In the genomic region with DNA sequence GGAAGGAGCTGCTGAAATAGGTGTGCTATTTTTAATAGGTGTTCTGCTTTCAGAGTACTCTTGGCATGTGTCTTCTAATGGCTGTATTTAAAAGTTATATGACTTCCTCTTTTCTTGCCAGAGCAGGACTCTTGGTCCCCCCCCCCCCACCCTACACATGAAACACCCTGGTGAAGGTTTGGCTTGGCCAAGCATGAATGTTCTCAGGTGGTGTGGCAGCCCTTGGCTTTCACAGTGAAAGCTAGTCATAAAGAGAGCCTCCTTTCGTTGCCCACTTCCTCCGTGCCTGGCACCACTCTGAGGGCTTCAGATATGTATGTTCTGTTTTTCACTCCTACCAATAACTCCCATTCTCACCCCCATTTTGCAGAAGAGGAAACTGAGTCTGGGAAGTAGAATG, we compare ENCODE assay signal across 14 mouse cellular contexts. TPM values are rescaled to one million over a fixed set of nuclear protein-coding genes. Genes with fewer than 3 reads are reported as not detected.
DNase-seq lines count a peak whose midpoint lies in the region; ATAC-seq lines count a peak whose summit lies in the region.
"Had no signal": no experiment of that assay in that cellular context is flagged by ENCODE, and none has a peak within 500 bp of the region (broad histone marks: within the 10 kb centered on the region; RNA-seq: fewer than 3 reads in every experiment).

No protein-coding gene starts in this region.

- no peaks in the 10 kb centered on the region for H3K9me3 ChIP-seq in hindbrain, embryonic 14.5 days (ENCODE audit: control insufficient read depth, low read length)
- H3K9me3 ChIP-seq in hindbrain, embryonic 10.5 days = no peaks in the 10 kb centered on the region
- no peaks in the 10 kb centered on the region for H3K9me3 ChIP-seq in midbrain, embryonic 11.5 days (ENCODE audit: control insufficient read depth, low read length)
- no peaks in the 10 kb centered on the region for H3K9me3 ChIP-seq in midbrain, embryonic 16.5 days (replicated peaks; ENCODE audit: control insufficient read depth, low read length, poor library complexity, severe bottlenecking)

- H3K4me3 ChIP-seq in hindbrain, embryonic 14.5 days (replicated peaks; ENCODE audit: low read length) = no peak overlapping the region
- no peak overlapping the region for H3K4me3 ChIP-seq in hindbrain, embryonic 10.5 days
- 0 out of 2 replicates have a peak overlapping the region, but pooled peaks have one; percentile 0 for H3K4me3 ChIP-seq in midbrain, embryonic 11.5 days (ENCODE audit: low read depth, low read length)
- no peak overlapping the region for H3K4me3 ChIP-seq in midbrain, embryonic 16.5 days (ENCODE audit: low read depth, low read length)
- H3K4me3 ChIP-seq: erythroblast, embryonic 14.5 days; megakaryocyte, embryonic 14.5 days had no signal

- H3K4me1 ChIP-seq in hindbrain, embryonic 14.5 days (replicated peaks; ENCODE audit: control insufficient read depth, insufficient read depth, low read length) = peaks cover 24% of the 10 kb centered on the region; the same call in 1 of the 2 replicates
- H3K4me1 ChIP-seq in hindbrain, embryonic 10.5 days (replicated peaks) = peaks cover 47% of the 10 kb centered on the region
- H3K4me1 ChIP-seq in midbrain, embryonic 11.5 days (ENCODE audit: control insufficient read depth, insufficient read depth, low read length) = peaks cover 23% of the 10 kb centered on the region
- H3K4me1 ChIP-seq in midbrain, embryonic 16.5 days (ENCODE audit: control insufficient read depth, insufficient read depth, low read length) = peaks cover 12% of the 10 kb centered on the region

- peak overlapping the region; percentile 2; the same call in 1 of the 2 replicates for H3K4me2 ChIP-seq in hindbrain, embryonic 14.5 days (replicated peaks)
- H3K4me2 ChIP-seq in midbrain, embryonic 11.5 days = 0 out of 2 replicates have a peak overlapping the region, but pooled peaks have one; percentile 9
- H3K4me2 ChIP-seq in midbrain, embryonic 16.5 days (ENCODE audit: low read length) = no peak overlapping the region

- no peak overlapping the region for H3K9ac ChIP-seq in hindbrain, embryonic 14.5 days
- H3K9ac ChIP-seq in midbrain, embryonic 11.5 days (ENCODE audit: low read length) = no peak overlapping the region
- no peak overlapping the region for H3K9ac ChIP-seq in midbrain, embryonic 16.5 days (ENCODE audit: low read depth, low read length)
- H3K9ac ChIP-seq: liver, postnatal 0 days had no signal

- H3K27ac ChIP-seq in hindbrain, embryonic 14.5 days = no peak overlapping the region
- H3K27ac ChIP-seq in hindbrain, embryonic 10.5 days = no peak overlapping the region
- H3K27ac ChIP-seq in midbrain, embryonic 11.5 days (ENCODE audit: low read depth, low read length) = no peak overlapping the region
- H3K27ac ChIP-seq in midbrain, embryonic 16.5 days (ENCODE audit: low read length) = no peak overlapping the region

- peaks cover 33% of the 10 kb centered on the region for H3K27me3 ChIP-seq in hindbrain, embryonic 14.5 days (ENCODE audit: control insufficient read depth, insufficient read depth, low read length)
- peaks cover 60% of the 10 kb centered on the region for H3K27me3 ChIP-seq in hindbrain, embryonic 10.5 days (ENCODE audit: insufficient read depth, poor library complexity, severe bottlenecking)
- H3K27me3 ChIP-seq in midbrain, embryonic 11.5 days (ENCODE audit: control insufficient read depth, insufficient read depth, low read length) = peaks cover 6% of the 10 kb centered on the region
- H3K27me3 ChIP-seq in midbrain, embryonic 16.5 days (ENCODE audit: control insufficient read depth, insufficient read depth, low read depth, low read length) = peaks cover 22% of the 10 kb centered on the region

- H3K36me3 ChIP-seq in hindbrain, embryonic 14.5 days (replicated peaks; ENCODE audit: control insufficient read depth, insufficient read depth) = no peaks in the 10 kb centered on the region
- no peaks in the 10 kb centered on the region for H3K36me3 ChIP-seq in hindbrain, embryonic 10.5 days
- H3K36me3 ChIP-seq in midbrain, embryonic 11.5 days (ENCODE audit: control insufficient read depth, insufficient read depth, low read length) = no peaks in the 10 kb centered on the region
- no peaks in the 10 kb centered on the region for H3K36me3 ChIP-seq in midbrain, embryonic 16.5 days (ENCODE audit: control insufficient read depth, insufficient read depth, low read length)

- no peak for DNase-seq in hindbrain, embryonic 14.5 days (ENCODE audit: low spot score)
- DNase-seq in hindbrain, embryonic 10.5 days (ENCODE audit: low spot score) = no peak
- DNase-seq in midbrain, embryonic 11.5 days (ENCODE audit: low spot score, missing footprints) = no peak
- DNase-seq in kidney, postnatal 14 days = peak; percentile 21
- no peak for DNase-seq in embryo, embryonic 9.5 days (ENCODE audit: extremely low spot score)
- DNase-seq in adrenal gland, postnatal 25 days = no peak
- DNase-seq: cerebellum, adult 18-20 months; gastrocnemius, postnatal 25 days; liver, postnatal 0 days; thymus, postnatal 4 days had no signal

- no peak for ATAC-seq in hindbrain, embryonic 14.5 days (ENCODE audit: low FRiP score)
- ATAC-seq in midbrain, embryonic 11.5 days (ENCODE audit: low FRiP score) = no peak
- ATAC-seq in midbrain, embryonic 16.5 days = no peak
- ATAC-seq in hematopoietic stem cell, adult 5-6 weeks (replicated peaks in 1 of 2; ENCODE audit: insufficient read depth in 1 of 2, low FRiP score in 2 of 2, low TSS enrichment in 1 of 2, low read depth in 1 of 2, poor library complexity in 2 of 2, severe bottlenecking in 2 of 2) = peak; percentile 40 to 54
- ATAC-seq: liver, postnatal 0 days had no signal

- 93% methylated on average over 2 of the region's 2 CpGs for WGBS in hindbrain, embryonic 14.5 days
- WGBS in hindbrain, embryonic 10.5 days = 92% methylated on average over 2 of the region's 2 CpGs
- WGBS in midbrain, embryonic 11.5 days = 87% methylated on average over 2 of the region's 2 CpGs
- 86% methylated on average over 2 of the region's 2 CpGs for WGBS in midbrain, embryonic 16.5 days

RNA-seq across cellular contexts. Expression of gene Trabd2b, which starts 1.8 kb away (rescaled TPM):
- 0.63 and 0.67 TPM in 2 replicates for polyA plus RNA-seq in hindbrain, embryonic 14.5 days (2014; fragmentation: Nextera tagmentation; extraction: Ambion mirVana)
- 1.2 and 1.5 TPM in 2 replicates for polyA plus RNA-seq in hindbrain, embryonic 10.5 days (2016; fragmentation: Nextera tagmentation; extraction: Ambion mirVana)
- 2.1 and 2.2 TPM in 2 replicates for polyA plus RNA-seq in midbrain, embryonic 11.5 days (2014; fragmentation: Nextera tagmentation; extraction: Ambion mirVana)
- polyA plus RNA-seq in midbrain, embryonic 16.5 days (2015; fragmentation: Nextera tagmentation; extraction: Ambion mirVana) = 0.32 and 0.58 TPM in 2 replicates
- total RNA-seq in hematopoietic stem cell, adult 5-6 weeks (2017) = 0.10 TPM in 1 of 2 replicates, not detected in the other
- 0.67 and 0.97 TPM in 2 replicates for total RNA-seq in adrenal gland, postnatal 25 days (2021)
- polyA plus RNA-seq: erythroblast, embryonic 14.5 days had no signal

Comparison
In these comparisons a context has a peak if more than half of its experiments do, and no peak if none do; other contexts are left out.
1. ATAC-seq: peak in hematopoietic stem cell, adult 5-6 weeks (2 of 2); none in hindbrain, embryonic 14.5 days (single experiment), midbrain, embryonic 11.5 days (single experiment) and midbrain, embryonic 16.5 days (single experiment).